Mouse (Mus musculus): ENCODE data around the gene Serpina3g.
"Not testable (repeated sequence)": the region's sequence is repeated elsewhere in the genome, so short reads cannot be mapped to it uniquely, and the experiment has no call there.

Serpina3g gene

GRCm38 (mm10) chr12:104235915-104236314, at the start of gene Serpina3g:
Serpina3g (plus strand) TSS chr12:104236245.
- no peak for ATAC-seq (ENCODE audit: low TSS enrichment)

GRCm38 (mm10) chr12:104189246-104189645, 46.8 kb upstream of the Serpina3g start:
- ATAC-seq (ENCODE audit: low TSS enrichment) = no peak

- no peak for ATAC-seq (ENCODE audit: low TSS enrichment)
Observed at GRCm38 (mm10) chr12:104190852-104191251, 45.2 kb upstream of the Serpina3g start.

GRCm38 (mm10) chr12:104209149-104209548, 26.9 kb upstream of the Serpina3g start:
- ATAC-seq (ENCODE audit: low TSS enrichment) = no peak

- ATAC-seq (ENCODE audit: low TSS enrichment) = no peak
Observed at GRCm38 (mm10) chr12:104209802-104210201, 26.2 kb upstream of the Serpina3g start.

- no peak for ATAC-seq (ENCODE audit: low TSS enrichment)
Observed at GRCm38 (mm10) chr12:104213689-104214444, 22.2 kb upstream of the Serpina3g start.

- no peak for ATAC-seq (ENCODE audit: low TSS enrichment)
Observed at GRCm38 (mm10) chr12:104214445-104214753, 21.6 kb upstream of the Serpina3g start, which contains the start of gene Serpina3f. Serpina3f (plus strand) TSS chr12:104214544.

GRCm38 (mm10) chr12:104215249-104215648, 20.8 kb upstream of the Serpina3g start:
- no peak for ATAC-seq (ENCODE audit: low TSS enrichment)

- no peak for ATAC-seq (ENCODE audit: low TSS enrichment)
Observed at GRCm38 (mm10) chr12:104221616-104222015, 14.4 kb upstream of the Serpina3g start.

GRCm38 (mm10) chr12:104223690-104224089, 12.4 kb upstream of the Serpina3g start:
- ATAC-seq (ENCODE audit: low TSS enrichment) = no peak

- ATAC-seq (ENCODE audit: low TSS enrichment) = no peak
Observed at GRCm38 (mm10) chr12:104224598-104225300, 11.3 kb upstream of the Serpina3g start.

- ATAC-seq (ENCODE audit: low TSS enrichment) = no peak
Observed at GRCm38 (mm10) chr12:104230762-104231161, 5.3 kb upstream of the Serpina3g start.

GRCm38 (mm10) chr12:104238048-104238447, 2.0 kb downstream of the Serpina3g start:
- ATAC-seq (ENCODE audit: low TSS enrichment) = not testable (repeated sequence)

- ATAC-seq (ENCODE audit: low TSS enrichment) = no peak
Observed at GRCm38 (mm10) chr12:104243307-104243706, 7.3 kb downstream of the Serpina3g start.

GRCm38 (mm10) chr12:104245092-104245491, 9.0 kb downstream of the Serpina3g start:
- peak; percentile 73; the same call in 1 of the 2 replicates for ATAC-seq (ENCODE audit: low TSS enrichment)

- peak; percentile 83 for ATAC-seq (ENCODE audit: low TSS enrichment)
Observed at GRCm38 (mm10) chr12:104245595-104245994, 9.6 kb downstream of the Serpina3g start.

- no peak for ATAC-seq (ENCODE audit: low TSS enrichment)
Observed at GRCm38 (mm10) chr12:104247553-104248002, 11.5 kb downstream of the Serpina3g start.

- ATAC-seq (ENCODE audit: low TSS enrichment) = 0 out of 2 replicates have a peak, but pooled peaks have one; percentile 65
Observed at GRCm38 (mm10) chr12:104248231-104248630, 12.2 kb downstream of the Serpina3g start.

- no peak for ATAC-seq (ENCODE audit: low TSS enrichment)
Observed at GRCm38 (mm10) chr12:104261041-104261440, 25.0 kb downstream of the Serpina3g start.

- ATAC-seq (ENCODE audit: low TSS enrichment) = no peak
Observed at GRCm38 (mm10) chr12:104262863-104263262, 26.8 kb downstream of the Serpina3g start, which contains the start of gene Serpina3i. Serpina3i (plus strand) TSS chr12:104263122.

- no peak for ATAC-seq (ENCODE audit: low TSS enrichment)
Observed at GRCm38 (mm10) chr12:104266374-104266773, 30.3 kb downstream of the Serpina3g start.

GRCm38 (mm10) chr12:104278216-104279055, 42.4 kb downstream of the Serpina3g start:
- no peak for ATAC-seq (ENCODE audit: low TSS enrichment)
